Mouse (Mus musculus): Measurements from ENCODE around the gene Olfr615. TPM values are rescaled to one million over a fixed set of nuclear protein-coding genes. Genes with fewer than 3 reads are reported as not detected.
"Not testable (repeated sequence)": the region's sequence is repeated elsewhere in the genome, so short reads cannot be mapped to it uniquely, and the experiment has no call there.

The Olfr615 gene
- not detected in 2 replicates for polyA plus RNA-seq (2012; rRNA removed)

- DNase-seq (ENCODE audit: low spot score) = no peak
Observed at GRCm38 (mm10) chr7:103555779-103556178, at the start of gene Olfr615. Gene Olfr615, plus strand, starts transcription at chr7:103556079.

- DNase-seq (ENCODE audit: low spot score) = no peak
Observed at GRCm38 (mm10) chr7:103512022-103512421, 43.9 kb upstream of the Olfr615 start, which contains the start of gene Olfr610. Gene Olfr610, minus strand, starts transcription at chr7:103512122.

- DNase-seq (ENCODE audit: low spot score) = not testable (repeated sequence)
Observed at GRCm38 (mm10) chr7:103520746-103521145, 35.1 kb upstream of the Olfr615 start, which contains the start of gene Olfr611. Gene Olfr611, minus strand, starts transcription at chr7:103520846.

- not testable (repeated sequence) for DNase-seq (ENCODE audit: low spot score)
Observed at GRCm38 (mm10) chr7:103542617-103543016, 13.3 kb upstream of the Olfr615 start, which contains the start of gene Olfr612. Gene Olfr612, minus strand, starts transcription at chr7:103542717.

- DNase-seq (ENCODE audit: low spot score) = no peak
Observed at GRCm38 (mm10) chr7:103547774-103548173, 8.1 kb upstream of the Olfr615 start, which contains the start of gene Olfr613. Gene Olfr613, plus strand, starts transcription at chr7:103548074.

- no peak for DNase-seq (ENCODE audit: low spot score)
Observed at GRCm38 (mm10) chr7:103569043-103569442, 13.2 kb downstream of the Olfr615 start, which contains the start of gene Olfr616. Gene Olfr616, minus strand, starts transcription at chr7:103569143.

GRCm38 (mm10) chr7:103572761-103573160, 16.9 kb downstream of the Olfr615 start, which contains the start of gene Olfr617:
Gene Olfr617, plus strand, starts transcription at chr7:103573061.
- no peak for DNase-seq (ENCODE audit: low spot score)

- no peak for DNase-seq (ENCODE audit: low spot score)
Observed at GRCm38 (mm10) chr7:103589803-103590202, 33.9 kb downstream of the Olfr615 start, which contains the start of gene Olfr618. Gene Olfr618, plus strand, starts transcription at chr7:103590103.

- DNase-seq (ENCODE audit: low spot score) = no peak
Observed at GRCm38 (mm10) chr7:103600275-103600674, 44.4 kb downstream of the Olfr615 start, which contains the start of gene Olfr619. Gene Olfr619, plus strand, starts transcription at chr7:103600575.

GRCm38 (mm10) chr7:103607425-103607824, 51.5 kb downstream of the Olfr615 start:
- no peak for DNase-seq (ENCODE audit: low spot score)

GRCm38 (mm10) chr7:103612434-103612833, 56.6 kb downstream of the Olfr615 start, which contains the start of gene Olfr620:
Gene Olfr620, minus strand, starts transcription at chr7:103612534.
- no peak for DNase-seq (ENCODE audit: low spot score)

Other genes with a start within 250 kb of the Olfr615 start
- gene Olfr597, start 239.8 kb upstream of the Olfr615 start, polyA plus RNA-seq (2012; rRNA removed) = not detected in 2 replicates
- gene Olfr598, start 232.5 kb upstream of the Olfr615 start, polyA plus RNA-seq (2012; rRNA removed) = not detected in 2 replicates
- not detected in 2 replicates for gene Olfr599, start 220.2 kb upstream of the Olfr615 start, polyA plus RNA-seq (2012; rRNA removed)
- not detected in 2 replicates for gene Olfr600, start 206.4 kb upstream of the Olfr615 start, polyA plus RNA-seq (2012; rRNA removed)
- not detected in 2 replicates for gene Olfr601, start 193.4 kb upstream of the Olfr615 start, polyA plus RNA-seq (2012; rRNA removed)
- gene Olfr603, start 169.9 kb upstream of the Olfr615 start, polyA plus RNA-seq (2012; rRNA removed) = not detected in 2 replicates
- not detected in 2 replicates for gene Usp17lc, start 141.0 kb upstream of the Olfr615 start, polyA plus RNA-seq (2012; rRNA removed)
- not detected in 2 replicates for gene Olfr605, start 110.6 kb upstream of the Olfr615 start, polyA plus RNA-seq (2012; rRNA removed)
- not detected in 2 replicates for gene Olfr606, start 107.0 kb upstream of the Olfr615 start, polyA plus RNA-seq (2012; rRNA removed)
- gene Olfr607, start 91.9 kb upstream of the Olfr615 start, polyA plus RNA-seq (2012; rRNA removed) = not detected in 2 replicates
- gene Olfr608, start 86.2 kb upstream of the Olfr615 start, polyA plus RNA-seq (2012; rRNA removed) = not detected in 2 replicates
- gene Olfr609, start 58.0 kb upstream of the Olfr615 start, polyA plus RNA-seq (2012; rRNA removed) = not detected in 2 replicates
- gene Olfr610, start 44.0 kb upstream of the Olfr615 start, polyA plus RNA-seq (2012; rRNA removed) = not detected in 2 replicates
- gene Olfr611, start 35.2 kb upstream of the Olfr615 start, polyA plus RNA-seq (2012; rRNA removed) = not detected in 2 replicates
- gene Olfr612, start 13.4 kb upstream of the Olfr615 start, polyA plus RNA-seq (2012; rRNA removed) = not detected in 2 replicates
- gene Olfr613, start 8.0 kb upstream of the Olfr615 start, polyA plus RNA-seq (2012; rRNA removed) = not detected in 2 replicates
- not detected in 2 replicates for gene Olfr616, start 13.1 kb downstream of the Olfr615 start, polyA plus RNA-seq (2012; rRNA removed)
- gene Olfr617, start 17.0 kb downstream of the Olfr615 start, polyA plus RNA-seq (2012; rRNA removed) = not detected in 2 replicates
- not detected in 2 replicates for gene Olfr618, start 34.0 kb downstream of the Olfr615 start, polyA plus RNA-seq (2012; rRNA removed)
- not detected in 2 replicates for gene Olfr619, start 44.5 kb downstream of the Olfr615 start, polyA plus RNA-seq (2012; rRNA removed)
- gene Olfr620, start 56.5 kb downstream of the Olfr615 start, polyA plus RNA-seq (2012; rRNA removed) = not detected in 2 replicates
- not detected in 2 replicates for gene Olfr622, start 86.6 kb downstream of the Olfr615 start, polyA plus RNA-seq (2012; rRNA removed)
- gene Olfr623, start 107.6 kb downstream of the Olfr615 start, polyA plus RNA-seq (2012; rRNA removed) = not detected in 2 replicates
- 0.01 and 0.03 TPM in 2 replicates for gene Olfr624, start 115.1 kb downstream of the Olfr615 start, polyA plus RNA-seq (2012; rRNA removed)
- gene Olfr625-ps1, start 126.6 kb downstream of the Olfr615 start, polyA plus RNA-seq (2012; rRNA removed) = not detected in 2 replicates
- not detected in 2 replicates for gene Olfr243, start 158.6 kb downstream of the Olfr615 start, polyA plus RNA-seq (2012; rRNA removed)
- gene Olfr628, start 174.3 kb downstream of the Olfr615 start, polyA plus RNA-seq (2012; rRNA removed) = not detected in 2 replicates
- not detected in 2 replicates for gene Olfr629, start 188.9 kb downstream of the Olfr615 start, polyA plus RNA-seq (2012; rRNA removed)
- gene Olfr630, start 201.3 kb downstream of the Olfr615 start, polyA plus RNA-seq (2012; rRNA removed) = not detected in 2 replicates
- gene Olfr69, start 215.5 kb downstream of the Olfr615 start, polyA plus RNA-seq (2012; rRNA removed) = not detected in 2 replicates
- not detected in 2 replicates for gene Olfr68, start 223.6 kb downstream of the Olfr615 start, polyA plus RNA-seq (2012; rRNA removed)
- gene Olfr67, start 235.7 kb downstream of the Olfr615 start, polyA plus RNA-seq (2012; rRNA removed) = not detected in 2 replicates

All from urinary bladder, adult 2 months (tissue).